Mouse (Mus musculus) spleen, adult 2 months (tissue): ENCODE measurements around the gene Dock8.

Experiments
- CTCF ChIP-seq: fragments of 200-500 bp; IDR thresholded peaks from 2 replicates; pipeline ENCODE4 v1.5.1; 2011; ENCODE audit warnings: mild to moderate bottlenecking, inconsistent platforms; ENCODE audit not compliant: insufficient read depth, insufficient read length, insufficient replicate concordance; ENCODE audit errors: extremely low read depth
- POLR2A ChIP-seq: fragments of 200-500 bp; IDR thresholded peaks from 2 replicates; pipeline ENCODE4 v1.6.1; 2011; ENCODE audit warnings: low read depth, low read length, inconsistent platforms

- TF ChIP-seq POLR2A (no peak), CTCF (no peak)
Observed at GRCm38 (mm10) chr19:25155250-25155649, 155.9 kb downstream of the Dock8 start.
